Mouse (Mus musculus): ENCODE measurements around the gene Nol10.

DNA sequence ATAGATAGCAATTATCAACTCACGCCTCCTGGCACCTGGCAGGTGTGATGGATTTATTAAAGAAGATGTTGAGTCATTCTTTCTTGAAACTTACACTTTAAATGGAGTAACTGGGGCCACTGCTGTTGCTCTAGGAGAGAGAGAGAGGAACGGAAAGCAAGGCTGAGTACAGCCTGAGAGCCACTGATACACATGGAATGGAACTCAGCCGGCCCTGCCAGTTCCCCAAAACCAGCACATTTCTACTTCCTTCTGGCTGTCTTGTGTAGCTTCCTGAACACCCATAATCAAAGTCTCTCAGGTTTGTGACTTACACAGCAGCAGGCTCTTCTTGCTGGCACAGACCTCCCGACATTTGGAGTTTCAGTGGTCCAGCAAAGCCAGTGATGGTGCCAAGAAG lies 118.5 kb downstream of the Nol10 start:
- no peak for TF ChIP-seq POLR2A (IDR thresholded peaks at IDR 0.05; ENCODE audit: control insufficient read depth in 1 of 2, insufficient read depth in 1 of 2, low read depth in 1 of 2, low read length in 2 of 2, poor library complexity in 1 of 2)
- no peak for TF ChIP-seq USF1 (IDR thresholded peaks at IDR 0.05; ENCODE audit: low read depth, low read length)
- TF ChIP-seq CTCF (IDR thresholded peaks at IDR 0.05 in 2 of 3, conservative IDR thresholded peaks at IDR 0.05 in 1 of 3; ENCODE audit: control insufficient read depth in 1 of 3, insufficient read depth in 1 of 3, low read depth in 2 of 3, low read length in 3 of 3, poor library complexity in 1 of 3, severe bottlenecking in 1 of 3), result no peak
- no peak for TF ChIP-seq MYC (IDR thresholded peaks at IDR 0.05; ENCODE audit: low read depth, low read length)

Data from MEL (cell line).